Mouse (Mus musculus): ENCODE data around the gene Akap13. TPM values are rescaled to one million over a fixed set of nuclear protein-coding genes. Genes with fewer than 3 reads are reported as not detected.

Gene Akap13
- polyA plus RNA-seq, 1 experiment from 2014 or later = 31.0 TPM

GRCm38 (mm10) chr7:75582091-75582490 is 126.8 kb downstream of the Akap13 start:
- ATAC-seq (replicated peaks; ENCODE audit: low FRiP score) = no peak
- no peak for DNase-seq (ENCODE audit: low spot score)
- Histone ChIP-seq H3K4me1 (replicated peaks; ENCODE audit: control insufficient read depth, insufficient read depth, low read length) (no peaks in the 10 kb centered on the region), H3K4me3 (ENCODE audit: low read depth, low read length) (no peak overlapping the region), H3K9ac (ENCODE audit: low read length) (no peak overlapping the region), H3K36me3 (ENCODE audit: control insufficient read depth, insufficient read depth, low read length) (no peaks in the 10 kb centered on the region), H3K9me3 (ENCODE audit: control insufficient read depth, low read length) (no peaks in the 10 kb centered on the region), H3K27ac (ENCODE audit: low read depth, low read length) (no peak overlapping the region), H3K27me3 (ENCODE audit: control insufficient read depth, insufficient read depth, low read length) (no peaks in the 10 kb centered on the region), H3K4me2 (ENCODE audit: low read depth, low read length, severe bottlenecking) (no peak overlapping the region)
- 89% methylated on average over 4 of the region's 4 CpGs for WGBS

DNA sequence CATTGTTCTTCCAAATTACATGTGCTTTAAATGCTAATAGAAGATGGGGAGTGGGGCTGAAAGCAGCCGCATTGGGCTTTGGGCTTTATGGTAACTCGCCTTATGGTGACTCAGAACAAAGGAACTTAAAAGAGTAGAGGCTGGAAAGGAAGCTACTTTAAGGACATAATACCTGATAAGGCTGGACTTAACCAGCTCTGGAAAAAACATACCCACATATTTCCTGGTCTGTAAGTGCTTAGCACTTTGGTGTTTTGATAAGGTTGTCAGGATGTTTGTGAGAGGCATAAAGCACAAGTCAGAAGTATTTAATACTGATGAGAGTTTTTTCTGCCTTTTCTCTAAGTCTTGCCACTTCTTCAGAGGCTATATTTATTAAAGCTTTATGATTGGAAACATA is 128.8 kb downstream of the Akap13 start:
- no peak overlapping the region for H3K9ac ChIP-seq (ENCODE audit: low read length)
- ATAC-seq (replicated peaks; ENCODE audit: low FRiP score) (no peak), DNase-seq (ENCODE audit: low spot score) (no peak)
- no peak overlapping the region for H3K4me3 ChIP-seq (ENCODE audit: low read depth, low read length)
- no peaks in the 10 kb centered on the region for H3K9me3 ChIP-seq (ENCODE audit: control insufficient read depth, low read length)
- H3K27ac ChIP-seq (ENCODE audit: low read depth, low read length) = no peak overlapping the region
- H3K27me3 ChIP-seq (ENCODE audit: control insufficient read depth, insufficient read depth, low read length) = no peaks in the 10 kb centered on the region
- WGBS = 83% methylated on average over 2 of the region's 2 CpGs
- H3K36me3 ChIP-seq (ENCODE audit: control insufficient read depth, insufficient read depth, low read length) = no peaks in the 10 kb centered on the region
- H3K4me2 ChIP-seq (ENCODE audit: low read depth, low read length, severe bottlenecking) = no peak overlapping the region
- no peaks in the 10 kb centered on the region for H3K4me1 ChIP-seq (replicated peaks; ENCODE audit: control insufficient read depth, insufficient read depth, low read length)

- DNase-seq (ENCODE audit: low spot score) (no peak), ATAC-seq (replicated peaks; ENCODE audit: low FRiP score) (no peak)
- Histone ChIP-seq H3K9me3 (ENCODE audit: control insufficient read depth, low read length) (no peaks in the 10 kb centered on the region), H3K4me2 (ENCODE audit: low read depth, low read length, severe bottlenecking) (no peak overlapping the region), H3K36me3 (ENCODE audit: control insufficient read depth, insufficient read depth, low read length) (no peaks in the 10 kb centered on the region), H3K9ac (ENCODE audit: low read length) (no peak overlapping the region), H3K4me3 (ENCODE audit: low read depth, low read length) (no peak overlapping the region), H3K27ac (ENCODE audit: low read depth, low read length) (no peak overlapping the region), H3K4me1 (replicated peaks; ENCODE audit: control insufficient read depth, insufficient read depth, low read length) (no peaks in the 10 kb centered on the region), H3K27me3 (ENCODE audit: control insufficient read depth, insufficient read depth, low read length) (no peaks in the 10 kb centered on the region)
- WGBS = 87% methylated on average over 6 of the region's 6 CpGs
Measured at GRCm38 (mm10) chr7:75585409-75585808, 130.1 kb downstream of the Akap13 start.

GRCm38 (mm10) chr7:75586113-75586512 is 130.8 kb downstream of the Akap13 start:
- H3K27ac ChIP-seq (ENCODE audit: low read depth, low read length) = no peak overlapping the region

DNA sequence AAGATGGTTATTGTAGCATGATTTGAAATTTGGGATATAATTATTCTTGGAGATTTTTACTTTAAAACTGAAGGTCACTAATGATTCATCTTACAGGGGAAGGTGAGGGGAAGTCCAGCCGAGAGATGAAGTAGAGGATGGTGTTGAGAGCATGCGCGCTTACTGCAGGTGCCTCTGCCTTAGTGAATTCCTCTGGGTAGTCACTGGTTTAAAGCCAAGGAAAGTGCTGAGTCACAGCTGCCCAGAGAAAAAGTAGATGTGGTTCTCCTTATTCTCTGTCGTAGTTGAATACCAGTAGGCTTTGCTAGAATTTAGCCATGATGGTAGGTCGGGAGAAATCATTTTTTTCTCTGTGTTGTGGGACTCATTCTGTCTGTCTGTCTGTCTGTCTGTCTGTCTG is 132.4 kb downstream of the Akap13 start:
- Histone ChIP-seq H3K4me3 (ENCODE audit: low read depth, low read length) (no peak overlapping the region), H3K9ac (ENCODE audit: low read length) (no peak overlapping the region), H3K9me3 (ENCODE audit: control insufficient read depth, low read length) (no peaks in the 10 kb centered on the region), H3K27me3 (ENCODE audit: control insufficient read depth, insufficient read depth, low read length) (no peaks in the 10 kb centered on the region), H3K4me2 (ENCODE audit: low read depth, low read length, severe bottlenecking) (no peak overlapping the region), H3K36me3 (ENCODE audit: control insufficient read depth, insufficient read depth, low read length) (no peaks in the 10 kb centered on the region), H3K4me1 (replicated peaks; ENCODE audit: control insufficient read depth, insufficient read depth, low read length) (no peaks in the 10 kb centered on the region), H3K27ac (ENCODE audit: low read depth, low read length) (no peak overlapping the region)
- DNase-seq (ENCODE audit: low spot score) (no peak), ATAC-seq (replicated peaks; ENCODE audit: low FRiP score) (no peak)
- 97% methylated on average over 5 of the region's 5 CpGs for WGBS

More at GRCm38 (mm10) chr7:75586113-75586512, 130.8 kb downstream of the Akap13 start:
- ATAC-seq (replicated peaks; ENCODE audit: low FRiP score) (no peak), DNase-seq (ENCODE audit: low spot score) (no peak)
- Histone ChIP-seq H3K27me3 (ENCODE audit: control insufficient read depth, insufficient read depth, low read length) (no peaks in the 10 kb centered on the region), H3K9ac (ENCODE audit: low read length) (no peak overlapping the region), H3K4me3 (ENCODE audit: low read depth, low read length) (no peak overlapping the region), H3K9me3 (ENCODE audit: control insufficient read depth, low read length) (no peaks in the 10 kb centered on the region), H3K4me2 (ENCODE audit: low read depth, low read length, severe bottlenecking) (no peak overlapping the region), H3K36me3 (ENCODE audit: control insufficient read depth, insufficient read depth, low read length) (no peaks in the 10 kb centered on the region), H3K4me1 (replicated peaks; ENCODE audit: control insufficient read depth, insufficient read depth, low read length) (no peaks in the 10 kb centered on the region)
- WGBS = 82% methylated on average over 14 of the region's 14 CpGs

GRCm38 (mm10) chr7:75589304-75589973 is 134.1 kb downstream of the Akap13 start:
- 92% methylated on average over 8 of the region's 8 CpGs for WGBS
- ATAC-seq (replicated peaks; ENCODE audit: low FRiP score) = no peak
- no peak overlapping the region for H3K4me2 ChIP-seq (ENCODE audit: low read depth, low read length, severe bottlenecking)
- DNase-seq (ENCODE audit: low spot score) = no peak
- H3K9me3 ChIP-seq (ENCODE audit: control insufficient read depth, low read length) = no peaks in the 10 kb centered on the region
- no peaks in the 10 kb centered on the region for H3K36me3 ChIP-seq (ENCODE audit: control insufficient read depth, insufficient read depth, low read length)
- no peak overlapping the region for H3K9ac ChIP-seq (ENCODE audit: low read length)
- no peaks in the 10 kb centered on the region for H3K27me3 ChIP-seq (ENCODE audit: control insufficient read depth, insufficient read depth, low read length)
- no peak overlapping the region for H3K4me3 ChIP-seq (ENCODE audit: low read depth, low read length)
- H3K4me1 ChIP-seq (replicated peaks; ENCODE audit: control insufficient read depth, insufficient read depth, low read length) = no peaks in the 10 kb centered on the region
- no peak overlapping the region for H3K27ac ChIP-seq (ENCODE audit: low read depth, low read length)

DNA sequence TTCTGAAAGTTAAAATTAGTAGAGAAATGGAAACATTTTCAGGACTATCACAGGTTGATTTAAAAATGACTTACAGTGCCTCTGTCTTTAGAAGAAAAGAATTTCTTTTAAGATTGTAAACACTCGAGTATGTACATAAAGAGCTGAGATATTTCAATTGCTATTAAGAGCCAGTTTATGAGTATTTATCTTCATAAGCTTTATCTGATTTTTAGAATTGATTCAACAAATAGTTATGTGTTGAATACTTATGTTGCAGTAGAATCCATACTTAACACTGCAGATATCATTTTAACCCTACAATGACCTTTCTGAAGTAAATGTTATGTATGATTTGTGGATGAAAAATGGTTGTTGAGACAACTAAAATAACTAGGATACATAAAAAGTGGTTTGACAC is 136.6 kb downstream of the Akap13 start:
- Histone ChIP-seq H3K4me3 (ENCODE audit: low read depth, low read length) (no peak overlapping the region), H3K9me3 (ENCODE audit: control insufficient read depth, low read length) (no peaks in the 10 kb centered on the region), H3K36me3 (ENCODE audit: control insufficient read depth, insufficient read depth, low read length) (no peaks in the 10 kb centered on the region), H3K27me3 (ENCODE audit: control insufficient read depth, insufficient read depth, low read length) (no peaks in the 10 kb centered on the region), H3K9ac (ENCODE audit: low read length) (no peak overlapping the region), H3K27ac (ENCODE audit: low read depth, low read length) (no peak overlapping the region), H3K4me1 (replicated peaks; ENCODE audit: control insufficient read depth, insufficient read depth, low read length) (no peaks in the 10 kb centered on the region), H3K4me2 (ENCODE audit: low read depth, low read length, severe bottlenecking) (no peak overlapping the region)
- WGBS = 92% methylated on average over 1 of the region's 1 CpGs
- no peak for ATAC-seq (replicated peaks; ENCODE audit: low FRiP score)
- no peak for DNase-seq (ENCODE audit: low spot score)

DNA sequence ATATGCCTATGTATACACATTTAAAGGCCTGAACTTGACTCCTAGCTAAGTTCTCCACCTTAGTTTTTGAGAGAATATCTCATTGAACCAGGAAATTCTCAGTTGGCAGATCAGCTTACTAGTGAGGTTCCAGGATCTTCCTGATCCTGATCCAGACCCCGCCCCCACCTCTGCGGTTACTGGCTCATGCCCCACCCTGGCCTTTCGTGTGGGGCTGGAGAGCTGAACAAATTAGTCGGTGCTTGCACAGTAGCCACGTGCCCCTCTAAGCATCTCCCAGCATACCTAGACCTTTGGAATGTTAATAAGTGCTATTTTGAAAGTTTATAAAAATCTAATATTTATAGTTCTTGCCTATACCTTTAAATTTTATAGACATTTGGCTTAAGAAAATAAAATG is 139.5 kb downstream of the Akap13 start:
- WGBS = 82% methylated on average over 5 of the region's 5 CpGs
- Histone ChIP-seq H3K4me2 (ENCODE audit: low read depth, low read length, severe bottlenecking) (no peak overlapping the region), H3K27me3 (ENCODE audit: control insufficient read depth, insufficient read depth, low read length) (no peaks in the 10 kb centered on the region), H3K4me1 (replicated peaks; ENCODE audit: control insufficient read depth, insufficient read depth, low read length) (no peaks in the 10 kb centered on the region), H3K4me3 (ENCODE audit: low read depth, low read length) (no peak overlapping the region), H3K36me3 (ENCODE audit: control insufficient read depth, insufficient read depth, low read length) (no peaks in the 10 kb centered on the region), H3K9me3 (ENCODE audit: control insufficient read depth, low read length) (no peaks in the 10 kb centered on the region), H3K27ac (ENCODE audit: low read depth, low read length) (no peak overlapping the region), H3K9ac (ENCODE audit: low read length) (no peak overlapping the region)
- no peak for ATAC-seq (replicated peaks; ENCODE audit: low FRiP score)
- DNase-seq (ENCODE audit: low spot score) = no peak

GRCm38 (mm10) chr7:75595268-75595667 is 139.9 kb downstream of the Akap13 start:
- H3K9ac ChIP-seq (ENCODE audit: low read length) = no peak overlapping the region
- no peak overlapping the region for H3K4me3 ChIP-seq (ENCODE audit: low read depth, low read length)
- H3K36me3 ChIP-seq (ENCODE audit: control insufficient read depth, insufficient read depth, low read length) = no peaks in the 10 kb centered on the region
- ATAC-seq (replicated peaks; ENCODE audit: low FRiP score) (no peak), DNase-seq (ENCODE audit: low spot score) (no peak)
- no peak overlapping the region for H3K4me2 ChIP-seq (ENCODE audit: low read depth, low read length, severe bottlenecking)
- no peak overlapping the region for H3K27ac ChIP-seq (ENCODE audit: low read depth, low read length)
- H3K27me3 ChIP-seq (ENCODE audit: control insufficient read depth, insufficient read depth, low read length) = no peaks in the 10 kb centered on the region
- no peaks in the 10 kb centered on the region for H3K4me1 ChIP-seq (replicated peaks; ENCODE audit: control insufficient read depth, insufficient read depth, low read length)
- no peaks in the 10 kb centered on the region for H3K9me3 ChIP-seq (ENCODE audit: control insufficient read depth, low read length)

Measured in forebrain, embryonic 11.5 days (tissue).